Mouse (Mus musculus): ENCODE measurements around the gene Nrn1.

- TF ChIP-seq POLR2A (IDR thresholded peaks at IDR 0.05; ENCODE audit: insufficient read length, low read depth) = no peak
- no peak for TF ChIP-seq TCF12 (IDR thresholded peaks at IDR 0.05; ENCODE audit: insufficient read depth, poor library complexity, severe bottlenecking)
- no peak for TF ChIP-seq MYOG (IDR thresholded peaks at IDR 0.05; ENCODE audit: control insufficient read depth in 1 of 3, insufficient read depth in 1 of 3, insufficient read length in 2 of 3, low read depth in 2 of 3)
- no peak for TF ChIP-seq MAX (IDR thresholded peaks at IDR 0.05; ENCODE audit: low read depth)
- no peak for TF ChIP-seq USF1 (IDR thresholded peaks at IDR 0.05; ENCODE audit: low read depth)
- no peak for TF ChIP-seq POLR2AphosphoS2 (IDR thresholded peaks at IDR 0.05; ENCODE audit: insufficient read length, low read depth)
- TF ChIP-seq MYOD1 (IDR thresholded peaks at IDR 0.05; ENCODE audit: control insufficient read depth in 1 of 3, insufficient read length in 2 of 3, low read depth in 2 of 3) = no peak
- no peak for TF ChIP-seq E2F4 (IDR thresholded peaks at IDR 0.05; ENCODE audit: insufficient read depth)
- TF ChIP-seq TCF3 (IDR thresholded peaks at IDR 0.05; ENCODE audit: insufficient read length, low read depth) = no peak
These were observed 1.7 kb upstream of the Nrn1 start for GRCm38 (mm10) chr13:36736619-36736996.

Measured in myocyte (in vitro differentiated cells).